Mouse (Mus musculus) spleen, postnatal 10 days (tissue): ENCODE measurements around the gene Gm11214.

ENCODE experiments used
- DNase-seq, 2 experiments: peaks; one replicate each; pipeline ENCODE4 v3.0.0; 2021 to 2022; ENCODE audit warnings: low spot score in 2 of 2

The Gm11214 gene

DNA sequence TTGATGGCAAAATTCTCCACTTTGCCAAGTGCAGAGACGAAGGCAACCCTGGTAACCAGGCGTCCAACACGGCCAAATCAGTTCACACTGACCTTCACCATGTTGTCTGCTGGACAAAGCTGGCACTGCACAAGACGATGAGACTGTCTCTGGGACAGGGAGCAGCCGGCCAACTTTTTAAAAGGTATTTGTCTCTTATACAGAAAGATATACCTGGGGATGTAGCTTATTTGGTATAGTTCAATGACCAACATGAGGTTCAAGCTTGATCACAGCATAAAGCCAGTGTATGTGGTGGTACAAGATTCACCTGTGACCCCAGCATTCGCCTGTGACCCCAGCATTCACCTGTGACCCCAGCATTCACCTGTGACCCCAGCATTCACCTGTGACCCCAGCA is at the start of gene Gm11214:
Gm11214 (minus strand) TSS at position 101 of the 400 bp plus-strand sequence.
- DNase-seq: no peak

GRCm38 (mm10) chr4:63711886-63712285 is 48.7 kb upstream of the Gm11214 start:
- DNase-seq: peak in 1 of 2 experiments; percentile 13

DNA sequence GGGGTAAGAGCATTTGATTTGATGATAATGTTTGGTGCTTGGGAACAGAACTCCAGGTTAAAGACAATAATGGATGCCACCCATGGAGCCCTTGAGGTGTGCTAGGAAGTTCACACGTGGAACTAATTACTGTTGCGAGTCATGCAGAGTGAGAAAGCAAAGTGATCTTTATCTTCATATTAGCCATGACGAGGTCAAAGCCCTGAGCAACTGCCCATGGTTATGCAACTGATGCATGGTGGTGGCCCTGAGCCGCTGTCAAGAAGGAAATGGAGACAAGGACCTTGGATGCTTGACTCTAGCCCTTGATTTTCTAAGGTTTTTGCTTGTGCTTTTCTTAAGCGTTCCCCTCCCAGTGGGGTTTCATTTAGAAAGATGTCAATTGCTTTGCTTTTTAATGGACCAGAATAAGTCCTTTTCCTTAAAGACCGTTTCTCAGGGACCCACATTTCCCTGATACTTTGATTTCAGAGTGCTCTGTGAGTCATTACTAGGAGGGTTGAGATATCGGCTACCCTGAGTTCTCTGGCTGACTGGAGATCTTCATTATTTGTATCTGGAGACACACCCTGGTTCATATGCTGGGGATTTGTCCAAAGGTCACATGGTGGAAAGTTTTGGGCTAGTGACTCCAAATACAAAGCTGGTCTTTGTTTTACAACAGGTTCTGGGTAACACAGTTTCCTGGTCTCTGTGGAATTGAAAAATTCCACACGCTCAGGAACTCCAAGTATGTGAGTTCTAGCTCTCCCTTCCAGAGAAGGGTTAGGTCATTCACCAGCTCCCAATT is 47.4 kb upstream of the Gm11214 start:
- DNase-seq: no peak

DNA sequence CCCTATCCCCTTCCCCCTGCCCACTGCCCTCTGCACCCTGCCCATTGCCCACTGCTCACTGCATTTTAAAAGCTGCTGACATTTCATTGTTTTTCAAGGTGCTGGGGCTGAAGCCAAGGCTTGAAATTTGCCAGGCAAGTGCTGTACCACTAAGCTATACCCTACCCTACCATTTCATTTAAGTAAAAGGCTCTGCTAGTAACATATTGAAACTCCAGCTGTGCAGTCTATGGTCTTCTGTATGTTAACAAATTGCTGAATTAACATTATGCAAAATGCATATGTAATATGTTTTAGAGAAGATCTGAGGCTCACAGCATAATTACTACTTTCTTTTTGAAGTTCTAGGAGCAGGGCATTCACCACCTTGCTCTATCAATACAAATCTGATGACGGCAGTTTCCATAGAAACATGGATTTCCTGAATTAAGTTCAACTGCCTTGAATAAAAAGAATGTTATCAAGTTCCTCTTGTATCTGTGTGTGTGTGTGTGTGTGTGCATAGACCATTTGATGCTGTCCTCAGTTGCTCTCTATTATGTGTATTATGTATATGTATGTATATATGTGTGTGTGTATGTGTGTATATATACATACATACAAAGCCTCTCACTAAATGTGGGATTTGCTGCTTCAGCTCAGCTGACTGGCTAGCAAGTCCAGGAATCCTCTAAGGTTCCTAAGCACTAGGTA is 43.2 kb upstream of the Gm11214 start:
- DNase-seq: no peak

GRCm38 (mm10) chr4:63704232-63704631 is 41.1 kb upstream of the Gm11214 start:
- DNase-seq: no peak

DNA sequence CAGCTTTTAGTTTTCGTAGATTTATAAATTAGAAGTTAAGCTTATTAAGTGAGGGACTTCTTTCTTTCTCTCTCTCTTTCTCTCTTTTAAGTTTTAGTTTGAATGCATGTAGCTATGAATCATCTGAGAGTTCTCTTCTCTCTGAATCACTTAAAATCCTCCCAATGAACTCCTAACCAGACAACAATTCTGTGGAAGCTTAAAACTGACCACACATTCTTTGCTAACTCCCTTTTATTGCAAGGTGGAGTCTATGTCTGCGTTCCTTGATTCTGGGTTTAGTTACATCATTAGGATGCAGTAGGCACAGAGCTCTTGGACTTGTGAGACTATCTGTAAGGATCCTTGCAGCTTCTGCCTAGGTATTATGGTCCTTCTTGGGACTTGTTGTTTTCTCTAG is 40.5 kb upstream of the Gm11214 start:
- DNase-seq: no peak

GRCm38 (mm10) chr4:63702006-63702704 is 39.0 kb upstream of the Gm11214 start:
- no peak for DNase-seq

DNA sequence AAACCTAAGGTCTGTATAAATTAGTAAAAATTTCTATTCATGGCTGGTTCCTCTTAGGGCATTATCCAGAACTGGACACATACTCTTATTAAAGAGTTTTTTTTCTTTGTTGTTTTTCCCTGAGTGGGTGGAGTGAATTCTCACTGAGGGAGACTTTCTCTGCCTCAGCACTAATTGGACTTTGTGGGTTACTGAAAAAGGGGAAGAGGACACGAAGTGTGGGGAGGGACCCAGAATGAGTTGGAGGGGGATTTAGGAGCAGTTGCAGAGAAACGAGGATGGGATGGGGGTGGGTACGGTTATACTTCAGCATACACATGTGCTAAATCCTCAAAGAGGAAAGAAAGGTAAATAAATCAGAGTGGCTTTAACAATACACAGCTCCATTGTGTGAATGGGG is 36.6 kb upstream of the Gm11214 start:
- DNase-seq: no peak

- DNase-seq: no peak
Observed at GRCm38 (mm10) chr4:63696921-63697320, 33.7 kb upstream of the Gm11214 start.

GRCm38 (mm10) chr4:63692351-63692750 is 29.2 kb upstream of the Gm11214 start:
- DNase-seq: no peak

DNA sequence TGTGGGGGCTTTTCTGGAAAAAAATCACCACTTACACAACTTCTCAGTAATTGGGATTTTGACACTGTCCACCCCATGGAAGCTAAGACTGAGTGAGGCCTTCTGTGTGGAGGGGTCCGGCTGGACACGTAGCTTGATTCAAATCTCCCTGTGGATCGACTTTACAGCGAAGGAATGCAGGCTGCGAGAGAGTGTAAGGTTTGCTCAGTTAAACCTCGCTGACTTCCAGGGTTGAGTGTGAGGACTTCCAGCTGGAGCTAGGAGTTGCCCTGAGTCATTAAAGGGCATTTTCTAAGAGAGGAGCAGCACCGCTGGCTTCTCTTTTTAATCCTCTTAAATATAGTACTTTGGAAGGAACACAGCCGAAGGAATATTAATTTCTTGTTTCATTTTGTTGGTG is 24.2 kb upstream of the Gm11214 start:
- no peak for DNase-seq

DNA sequence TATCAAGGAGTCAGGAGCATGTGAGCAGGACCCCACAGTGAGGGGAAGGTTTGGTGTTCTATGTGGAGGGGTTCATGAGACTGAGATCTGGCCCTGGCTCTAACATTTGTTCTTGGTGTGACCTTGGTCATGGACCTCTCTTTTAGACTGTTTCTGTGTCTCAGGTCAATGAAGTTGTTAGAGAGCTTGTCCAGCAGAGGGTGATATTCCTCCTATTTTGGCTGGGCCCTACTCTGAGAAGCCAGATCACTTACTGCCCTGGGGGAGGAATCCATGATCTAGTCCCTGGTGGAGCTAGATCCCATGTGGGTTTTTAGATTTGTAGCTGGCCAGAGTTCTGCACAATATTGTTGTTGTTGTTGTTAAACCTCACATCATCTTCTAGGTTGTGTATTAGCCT is 23.0 kb upstream of the Gm11214 start:
- peak in 1 of 2 experiments; percentile 27 for DNase-seq

DNA sequence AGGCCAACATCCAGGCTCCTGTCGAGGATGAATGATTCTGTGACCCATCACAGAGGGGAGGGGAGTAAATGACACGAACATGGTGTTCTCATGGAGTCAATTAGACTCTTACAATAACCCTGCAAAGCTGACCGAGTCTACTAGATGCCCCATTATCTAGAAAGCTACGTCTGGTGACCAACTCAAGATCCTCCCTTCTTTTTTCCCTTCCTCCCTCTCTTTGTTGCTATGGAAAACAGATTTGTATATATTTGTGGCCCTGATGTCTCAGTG is 22.0 kb upstream of the Gm11214 start:
- no peak for DNase-seq

GRCm38 (mm10) chr4:63684412-63685252 is 21.5 kb upstream of the Gm11214 start:
- DNase-seq: no peak

DNA sequence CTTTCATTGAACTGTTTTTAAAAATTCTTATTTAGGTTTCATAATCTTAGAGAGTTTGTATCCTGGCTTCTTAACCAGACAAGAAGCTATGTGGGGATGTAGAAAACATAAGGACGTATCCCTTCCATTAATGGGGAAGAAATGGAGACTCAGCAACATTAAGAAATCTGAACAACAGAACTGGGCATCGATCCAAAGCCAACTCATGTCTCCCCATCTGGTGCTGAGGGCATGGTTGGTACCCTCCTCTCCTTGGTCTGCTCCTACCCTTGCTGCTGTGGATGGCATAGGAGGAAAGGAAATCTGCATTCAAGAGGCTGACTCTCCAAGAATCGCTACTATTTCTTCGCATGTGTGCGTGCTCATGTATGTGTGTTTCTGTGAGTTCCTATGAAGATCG is 20.5 kb upstream of the Gm11214 start:
- no peak for DNase-seq

DNA sequence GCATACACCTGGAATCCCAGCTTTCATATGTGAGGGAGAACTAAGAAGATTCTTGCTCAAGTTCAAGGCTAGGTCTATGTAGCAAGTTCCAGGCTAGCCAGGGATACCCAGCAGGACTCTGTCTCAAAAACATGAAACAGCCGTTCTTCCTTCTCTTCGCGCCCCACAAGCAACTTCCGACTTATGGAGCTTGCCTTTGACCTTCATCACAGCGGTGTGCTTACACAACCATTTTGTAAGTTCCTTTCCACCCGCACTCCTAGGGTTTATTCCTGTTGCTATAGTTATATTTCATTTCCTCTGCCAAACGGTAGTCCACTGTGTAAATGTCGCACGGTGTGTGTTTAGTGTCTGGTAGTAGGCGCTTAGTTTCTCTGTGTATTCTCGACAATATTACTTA is 19.9 kb upstream of the Gm11214 start:
- DNase-seq: no peak

GRCm38 (mm10) chr4:63682441-63682840 is 19.3 kb upstream of the Gm11214 start:
- DNase-seq: no peak

DNA sequence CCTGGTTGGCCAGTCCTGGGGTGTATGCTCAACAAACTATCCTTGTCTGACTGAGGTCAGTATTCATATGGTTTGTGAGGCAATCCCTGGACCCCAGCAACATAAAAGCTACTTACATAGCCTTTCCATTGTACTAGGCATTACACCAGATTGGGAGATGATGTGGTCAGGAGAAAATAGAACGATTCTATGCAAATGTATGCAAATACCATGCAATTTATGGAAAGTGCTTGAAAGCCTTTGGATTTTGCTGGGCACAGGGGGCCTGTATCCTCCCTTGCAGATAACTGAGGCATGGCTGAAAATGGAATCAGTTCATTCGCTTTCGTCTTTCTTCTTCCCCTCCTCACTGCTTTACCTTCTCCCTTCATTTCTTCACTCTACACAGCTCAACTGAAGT is 18.4 kb upstream of the Gm11214 start:
- DNase-seq: no peak

DNA sequence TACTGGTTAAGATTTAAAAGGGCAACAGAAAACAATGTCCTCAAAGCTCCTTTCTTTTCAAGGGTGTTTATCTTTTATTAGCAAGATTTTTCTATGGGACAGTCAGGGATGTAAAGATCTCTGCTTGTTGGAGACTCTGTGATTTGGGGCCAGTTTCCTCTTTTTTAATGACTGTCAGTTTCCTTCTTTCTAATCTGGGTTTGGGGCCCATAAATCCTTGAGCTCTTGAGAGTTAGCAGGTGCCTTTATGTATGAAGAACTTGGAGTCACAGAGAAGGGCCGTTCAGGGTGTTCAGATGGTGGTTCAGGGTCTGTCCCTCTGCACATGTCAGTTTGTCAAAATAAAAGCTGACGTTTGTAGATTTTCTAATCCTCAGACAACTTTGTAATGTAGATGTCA is 11.9 kb upstream of the Gm11214 start:
- DNase-seq: no peak

DNA sequence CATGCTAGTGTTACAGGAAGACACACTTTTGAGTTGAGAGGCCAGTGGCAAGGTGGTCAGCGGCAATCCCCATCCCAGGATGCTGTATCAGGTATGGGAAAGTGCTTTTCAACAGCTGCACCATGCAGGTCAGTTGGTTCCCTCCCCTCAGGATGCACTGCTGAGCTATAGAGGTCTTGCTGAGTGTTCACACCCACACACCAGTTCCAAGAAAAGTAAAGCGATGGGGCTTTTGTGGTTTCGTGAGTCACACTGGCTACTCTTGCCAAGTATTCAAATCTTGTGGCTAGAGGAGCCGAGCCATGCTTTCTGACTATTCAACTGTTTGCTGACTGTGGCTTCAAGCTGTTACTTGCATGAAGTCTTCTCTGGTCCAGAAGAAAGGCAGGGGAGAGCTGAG is 5.1 kb upstream of the Gm11214 start:
- DNase-seq: peak in 1 of 2 experiments; percentile 27

DNA sequence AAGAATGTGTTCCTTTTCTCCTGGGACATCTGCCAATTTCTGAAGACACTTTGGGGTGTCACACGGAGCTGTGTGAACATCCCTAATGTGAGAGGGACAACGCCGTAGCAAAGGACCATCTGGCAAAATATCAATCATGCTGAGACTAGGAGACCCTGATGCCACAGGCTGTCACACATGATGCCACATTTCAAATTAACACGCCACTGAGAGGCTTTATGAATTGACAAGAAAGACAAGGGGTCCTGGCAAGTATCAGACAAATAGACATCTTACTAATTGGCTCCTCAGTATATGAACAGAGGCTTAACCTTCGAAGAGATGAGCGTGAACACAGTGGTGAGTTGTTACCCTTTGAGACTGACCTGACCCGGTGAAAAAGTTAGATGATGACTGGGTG is 2.6 kb upstream of the Gm11214 start:
- DNase-seq: no peak

GRCm38 (mm10) chr4:63661857-63662256 is 1.3 kb downstream of the Gm11214 start:
- DNase-seq: no peak
